Mouse (Mus musculus) limb, embryonic 11.5 days (tissue): ENCODE results near the gene Pim3. TPM values are rescaled to one million over a fixed set of nuclear protein-coding genes. Genes with fewer than 3 reads are reported as not detected.

Experiments used
- ATAC-seq: fragments of 200-750 bp; cut with Nextera tagmentation; 2 replicates; pipeline ENCODE4 v1.8.0; 2017; ENCODE audit warnings: low read depth; ENCODE audit not compliant: insufficient number of reproducible peaks, low FRiP score, low TSS enrichment
- DNase-seq: peaks from one replicate; pipeline ENCODE4 v3.0.0-alpha.2; 2015; ENCODE audit warnings: low spot score
- H3K27ac ChIP-seq: fragments of 300-500 bp; sonication (generic); replicated peaks from 2 replicates; pipeline ENCODE4 v1.5.1; 2014; ENCODE audit warnings: low read depth, mild to moderate bottlenecking, low read length
- H3K27me3 ChIP-seq: fragments of 300-500 bp; sonication (generic); 2 replicates; pipeline ENCODE4 v1.6.1; 2014; ENCODE audit warnings: mild to moderate bottlenecking, low read length, mixed read lengths; ENCODE audit not compliant: control insufficient read depth, insufficient read depth
- H3K36me3 ChIP-seq: fragments of 300-500 bp; sonication (generic); 2 replicates; pipeline ENCODE4 v1.6.1; 2014; ENCODE audit warnings: mild to moderate bottlenecking, low read length, moderate library complexity, mixed read lengths; ENCODE audit not compliant: control insufficient read depth, insufficient read depth
- H3K4me1 ChIP-seq: fragments of 300-500 bp; sonication (generic); 2 replicates; pipeline ENCODE4 v1.6.1; 2014; ENCODE audit warnings: low read length, mixed read lengths; ENCODE audit not compliant: control insufficient read depth, insufficient read depth
- H3K4me2 ChIP-seq: fragments of 300-500 bp; sonication (generic); 2 replicates; pipeline ENCODE4 v1.6.1; 2014; ENCODE audit warnings: low read depth, mild to moderate bottlenecking, moderate library complexity; ENCODE audit not compliant: severe bottlenecking
- H3K4me3 ChIP-seq: fragments of 300-500 bp; sonication (generic); 2 replicates; pipeline ENCODE4 v1.5.1; 2014; ENCODE audit warnings: low read depth, low read length
- H3K9ac ChIP-seq: fragments of 300-500 bp; sonication (generic); 2 replicates; pipeline ENCODE4 v1.6.1; 2014; ENCODE audit warnings: mild to moderate bottlenecking, low read length
- H3K9me3 ChIP-seq: fragments of 300-500 bp; sonication (generic); 2 replicates; pipeline ENCODE4 v1.6.1; 2016; ENCODE audit warnings: low read length; ENCODE audit not compliant: control insufficient read depth
- WGBS: fragments of 180-500 bp; shearing (Covaris S2); extraction: QIAGEN DNeasy Blood & Tissue Kit; methylation state at CpG from one replicate; pipeline ENCODE4 v1.1.7; 2014; 5-methylcytosine and 5-hydroxymethylcytosine counted together
- polyA plus RNA-seq: library from polyadenylated mRNA; unstranded; fragments of >200 nt; fragmentation: Nextera tagmentation; extraction: Ambion mirVana; gene quantifications from 2 replicates; pipeline ENCODE4 v1.2.1, GENCODE M21; 2014

Pim3 gene
- polyA plus RNA-seq, 1 experiment from 2014 or later, result 34.5 TPM

- Histone ChIP-seq H3K4me2 (no peak overlapping the region), H3K4me3 (no peak overlapping the region), H3K9me3 (no peaks in the 10 kb centered on the region), H3K27me3 (no peaks in the 10 kb centered on the region), H3K36me3 (peaks cover 10% of the 10 kb centered on the region), H3K4me1 (peaks cover 28% of the 10 kb centered on the region), H3K27ac (no peak overlapping the region), H3K9ac (no peak overlapping the region)
- ATAC-seq, result no peak
- DNase-seq, result no peak
- WGBS, result 80% methylated on average over 4 of the region's 4 CpGs
These were observed 4.1 kb downstream of the Pim3 start for GRCm38 (mm10) chr15:88865888-88866695.

GRCm38 (mm10) chr15:88866934-88867356 lies 5.0 kb downstream of the Pim3 start:
- Histone ChIP-seq H3K27me3 (no peaks in the 10 kb centered on the region), H3K36me3 (peaks cover 10% of the 10 kb centered on the region), H3K4me3 (no peak overlapping the region), H3K4me1 (peaks cover 28% of the 10 kb centered on the region), H3K9me3 (no peaks in the 10 kb centered on the region), H3K27ac (no peak overlapping the region; the same call in 1 of the 2 replicates), H3K9ac (no peak overlapping the region), H3K4me2 (no peak overlapping the region)
- ATAC-seq (no peak), DNase-seq (no peak)
- WGBS, result 58% methylated on average over 7 of the region's 7 CpGs

GRCm38 (mm10) chr15:88867368-88868023 lies 5.5 kb downstream of the Pim3 start:
- Histone ChIP-seq H3K36me3 (peaks cover 10% of the 10 kb centered on the region), H3K4me2 (no peak overlapping the region), H3K9ac (no peak overlapping the region), H3K9me3 (no peaks in the 10 kb centered on the region), H3K4me3 (no peak overlapping the region), H3K27me3 (no peaks in the 10 kb centered on the region), H3K27ac (no peak overlapping the region; the same call in 1 of the 2 replicates), H3K4me1 (peaks cover 28% of the 10 kb centered on the region)
- DNase-seq, result no peak
- ATAC-seq, result no peak
- WGBS, result 24% methylated on average over 5 of the region's 5 CpGs

GRCm38 (mm10) chr15:88868024-88868742 lies 6.2 kb downstream of the Pim3 start:
- H3K9ac ChIP-seq, result no peak overlapping the region
- H3K9me3 ChIP-seq, result no peaks in the 10 kb centered on the region
- H3K36me3 ChIP-seq, result peaks cover 10% of the 10 kb centered on the region
- no peak overlapping the region for H3K4me2 ChIP-seq
- ATAC-seq (no peak), DNase-seq (no peak)
- peaks cover 26% of the 10 kb centered on the region for H3K4me1 ChIP-seq
- WGBS, result 81% methylated on average over 6 of the region's 6 CpGs
- no peak overlapping the region for H3K27ac ChIP-seq
- H3K27me3 ChIP-seq, result no peaks in the 10 kb centered on the region
- no peak overlapping the region for H3K4me3 ChIP-seq

- 80% methylated on average over 5 of the region's 5 CpGs for WGBS
- no peak for ATAC-seq
These were observed 8.6 kb downstream of the Pim3 start for GRCm38 (mm10) chr15:88870418-88871185.

GRCm38 (mm10) chr15:88874061-88874460 lies 12.1 kb downstream of the Pim3 start:
- DNase-seq (no peak), ATAC-seq (no peak)
- H3K4me3 ChIP-seq, result no peak overlapping the region
- no peak overlapping the region for H3K4me2 ChIP-seq
- WGBS, result 79% methylated on average over 3 of the region's 3 CpGs
- no peak overlapping the region for H3K9ac ChIP-seq
- no peaks in the 10 kb centered on the region for H3K4me1 ChIP-seq
- no peak overlapping the region for H3K27ac ChIP-seq
- H3K36me3 ChIP-seq, result no peaks in the 10 kb centered on the region
- no peaks in the 10 kb centered on the region for H3K9me3 ChIP-seq
- no peaks in the 10 kb centered on the region for H3K27me3 ChIP-seq

More at GRCm38 (mm10) chr15:88870418-88871185, 8.6 kb downstream of the Pim3 start:
- H3K27ac ChIP-seq, result no peak overlapping the region
- no peaks in the 10 kb centered on the region for H3K27me3 ChIP-seq
- no peak for DNase-seq
- peaks cover 13% of the 10 kb centered on the region for H3K4me1 ChIP-seq
- no peaks in the 10 kb centered on the region for H3K36me3 ChIP-seq
- no peak overlapping the region for H3K9ac ChIP-seq
- no peak overlapping the region for H3K4me2 ChIP-seq
- no peaks in the 10 kb centered on the region for H3K9me3 ChIP-seq
- no peak overlapping the region for H3K4me3 ChIP-seq

GRCm38 (mm10) chr15:88874477-88874876 lies 12.5 kb downstream of the Pim3 start:
- H3K9ac ChIP-seq, result no peak overlapping the region
- 92% methylated on average over 6 of the region's 6 CpGs for WGBS
- H3K36me3 ChIP-seq, result no peaks in the 10 kb centered on the region
- no peak overlapping the region for H3K4me3 ChIP-seq
- DNase-seq (no peak), ATAC-seq (no peak)
- H3K27me3 ChIP-seq, result no peaks in the 10 kb centered on the region
- no peak overlapping the region for H3K27ac ChIP-seq
- H3K4me1 ChIP-seq, result no peaks in the 10 kb centered on the region
- no peak overlapping the region for H3K4me2 ChIP-seq
- H3K9me3 ChIP-seq, result no peaks in the 10 kb centered on the region

- ATAC-seq, result peak; percentile 22; the same call in 1 of the 2 replicates
- 36% methylated on average over 10 of the region's 10 CpGs for WGBS
- Histone ChIP-seq H3K4me1 (no peaks in the 10 kb centered on the region), H3K27ac (no peak overlapping the region), H3K4me2 (no peak overlapping the region), H3K27me3 (no peaks in the 10 kb centered on the region), H3K36me3 (no peaks in the 10 kb centered on the region), H3K9ac (no peak overlapping the region), H3K9me3 (no peaks in the 10 kb centered on the region), H3K4me3 (no peak overlapping the region)
- DNase-seq, result no peak
These were observed 13.7 kb downstream of the Pim3 start for GRCm38 (mm10) chr15:88875625-88876081.
